Mouse (Mus musculus) ES-E14 (cell line): ENCODE measurements around the gene Als2cl.

Experiments
- CHD2 ChIP-seq: IDR thresholded peaks from 2 replicates; pipeline ENCODE4 v1.6.1; 2014; ENCODE audit warnings: mild to moderate bottlenecking, low read depth, low read length, inconsistent platforms
- HCFC1 ChIP-seq: IDR thresholded peaks from 2 replicates; pipeline ENCODE4 v1.6.1; 2012; ENCODE audit warnings: low read length, inconsistent platforms, borderline replicate concordance; ENCODE audit not compliant: insufficient read depth
- ZC3H11A ChIP-seq: IDR thresholded peaks from 2 replicates; pipeline ENCODE4 v1.6.1; 2012; ENCODE audit warnings: low read depth, mild to moderate bottlenecking, inconsistent platforms, low read length, borderline replicate concordance
- ZNF384 ChIP-seq: IDR thresholded peaks from 2 replicates; pipeline ENCODE4 v1.6.1; 2012; ENCODE audit warnings: low read depth, low read length, inconsistent platforms

DNA sequence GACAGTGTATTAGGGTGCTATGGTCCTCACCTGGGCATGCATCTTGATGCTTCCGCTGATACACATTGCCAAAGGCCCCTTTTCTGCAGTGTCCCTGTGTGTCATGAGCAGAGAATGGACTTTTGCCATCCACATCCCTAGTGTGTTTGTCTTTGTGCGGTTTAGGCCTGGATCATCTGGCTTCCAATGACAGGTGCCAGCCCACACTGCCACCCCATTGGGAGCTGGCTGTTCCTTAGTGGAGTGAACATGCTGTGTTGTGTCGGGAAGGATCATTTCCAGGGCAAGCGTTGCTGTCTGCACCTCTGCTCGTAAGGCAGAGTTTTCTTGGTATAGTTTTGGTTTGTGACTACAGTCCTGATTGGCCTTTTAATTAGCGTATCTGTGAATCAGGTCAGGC is 21.5 kb downstream of the Als2cl start:
- TF ChIP-seq ZNF384 = no peak
- TF ChIP-seq CHD2 = no peak
- TF ChIP-seq ZC3H11A = no peak
- no peak for TF ChIP-seq HCFC1
